Mouse (Mus musculus) embryonic fibroblast, embryonic 13.5 days (primary cell): ENCODE data around the gene Phldb3.

ENCODE experiments used
- CTCF ChIP-seq: IDR thresholded peaks from 2 replicates; pipeline ENCODE4 v1.5.1; 2011; ENCODE audit warnings: mild to moderate bottlenecking, control low read depth, low read length, moderate library complexity, borderline replicate concordance; ENCODE audit not compliant: insufficient read depth
- POLR2A ChIP-seq: IDR thresholded peaks from 2 replicates; pipeline ENCODE4 v1.6.1; 2011; ENCODE audit warnings: low read depth, mild to moderate bottlenecking, control low read depth, low read length, moderate library complexity

- TF ChIP-seq CTCF: no peak
- TF ChIP-seq POLR2A: no peak
Observed at GRCm38 (mm10) chr7:24586828-24587227, 23.7 kb upstream of the Phldb3 start.
